Mouse (Mus musculus): ENCODE data around the gene Gm14226.

- no peak for TF ChIP-seq POLR2A (IDR thresholded peaks at IDR 0.05; ENCODE audit: low read depth, low read length)
- no peak for TF ChIP-seq CTCF (IDR thresholded peaks at IDR 0.05; ENCODE audit: extremely low read depth, insufficient read length, insufficient replicate concordance, low read depth, low read length)
These were observed 26.0 kb upstream of the Gm14226 start for GRCm38 (mm10) chr2:154992083-154992482.
